Mouse (Mus musculus): ENCODE data around the gene Ubxn2a. TPM values are rescaled to one million over a fixed set of nuclear protein-coding genes. Genes with fewer than 3 reads are reported as not detected.

Ubxn2a gene
- total RNA-seq, 4 experiments from 2014 or later, result 142 to 163 (median 146) TPM

DNA sequence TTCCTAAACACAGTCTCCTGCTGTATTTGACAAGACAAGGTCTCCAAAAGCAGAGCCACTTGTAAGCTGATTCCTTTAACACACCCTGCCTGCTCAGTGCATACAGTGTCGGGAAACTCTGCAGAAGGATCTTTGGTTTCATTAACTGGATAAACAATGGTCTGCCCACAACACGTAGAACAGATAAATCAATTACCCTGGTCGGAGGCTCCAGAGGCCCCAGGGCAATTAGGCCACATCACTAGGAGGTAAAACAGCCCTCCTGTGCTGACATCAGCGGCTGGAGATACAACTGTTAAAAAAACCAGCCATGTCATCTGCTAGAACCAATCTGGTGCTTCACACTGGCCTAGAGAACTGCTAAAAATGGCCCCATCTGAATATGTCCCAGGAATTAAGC is 70.5 kb downstream of the Ubxn2a start:
- DNase-seq (ENCODE audit: low spot score in 2 of 2), result no peak

Other genes with a start within 250 kb of the Ubxn2a start
- under 1 TPM in 2 of 4 experiments, not detected in 2; 0.12 to 0.24 TPM for gene Fam228a, start 169.3 kb downstream of the Ubxn2a start, total RNA-seq (2022)
- 1 to 10 TPM in 3 of 4 experiments, under 1 TPM in 1; 0.67 to 1.1 (median 1.0) TPM for gene Pfn4, start 138.7 kb downstream of the Ubxn2a start, total RNA-seq (2022)
- gene Fam228b, start 138.4 kb downstream of the Ubxn2a start, total RNA-seq (2022), result 10 to 100 TPM in 2 of 4 experiments, 1 to 10 TPM in 2; 8.9 to 16.4 (median 10.8) TPM
- 10 to 100 TPM; 24.7 to 34.2 (median 28.8) TPM for gene Sf3b6, start 90.2 kb downstream of the Ubxn2a start, total RNA-seq (2022)
- gene Fkbp1b, start 66.1 kb downstream of the Ubxn2a start, total RNA-seq (2022), result under 1 TPM in 1 of 4 experiments, not detected in 3; 0.58 TPM
- gene Wdcp, start 64.4 kb downstream of the Ubxn2a start, total RNA-seq (2022), result 1 to 10 TPM; 4.7 to 5.4 (median 5.1) TPM
- gene Mfsd2b, start 33.3 kb downstream of the Ubxn2a start, total RNA-seq (2022), result under 1 TPM; 0.25 to 0.48 (median 0.38) TPM
- gene Atad2b, start 9.6 kb upstream of the Ubxn2a start, total RNA-seq (2022), result 10 to 100 TPM; 10.0 to 11.2 (median 10.6) TPM

Measured in gastrocnemius, adult 8-10 months (tissue).